Mouse (Mus musculus) bone marrow macrophage, adult 2 months (primary cell): ENCODE data around the gene Slc17a8. TPM values are rescaled to one million over a fixed set of nuclear protein-coding genes. Genes with fewer than 3 reads are reported as not detected.
"Not testable (repeated sequence)": the region's sequence is repeated elsewhere in the genome, so short reads cannot be mapped to it uniquely, and the experiment has no call there.

Experiments
- H3K27ac ChIP-seq: 2 replicates; pipeline ENCODE4 v1.5.1; 2012; ENCODE audit warnings: low read depth, low read length; ENCODE audit not compliant: insufficient read depth
- H3K4me1 ChIP-seq: 2 replicates; pipeline ENCODE4 v1.6.1; 2012; ENCODE audit warnings: low read length; ENCODE audit not compliant: control insufficient read depth, insufficient read depth
- H3K4me3 ChIP-seq: 2 replicates; pipeline ENCODE4 v1.5.1; 2012; ENCODE audit warnings: mild to moderate bottlenecking, low read length, moderate library complexity; ENCODE audit not compliant: insufficient read depth
- CTCF ChIP-seq: IDR thresholded peaks from 2 replicates; pipeline ENCODE4 v1.5.1; 2012; ENCODE audit warnings: low read depth, mild to moderate bottlenecking, low read length, moderate library complexity
- POLR2A ChIP-seq: IDR thresholded peaks from 2 replicates; pipeline ENCODE4 v1.6.1; 2012; ENCODE audit warnings: mild to moderate bottlenecking, low read depth, low read length, borderline replicate concordance
- polyA plus RNA-seq: library from polyadenylated mRNA; stranded (reverse); fragments of >200 nt; gene quantifications from 2 replicates; pipeline ENCODE4 v1.2.4, GENCODE M21; 2012; ENCODE audit not compliant: missing spikeins, insufficient read depth, insufficient read length

Gene Slc17a8
- polyA plus RNA-seq: 0.27 and 0.32 TPM in 2 replicates

GRCm38 (mm10) chr10:89621129-89621528, at the start of gene Slc17a8:
Gene Slc17a8, minus strand, starts transcription at chr10:89621253.
- no peak for TF ChIP-seq CTCF
- TF ChIP-seq POLR2A: no peak
- Histone ChIP-seq H3K4me1 (no peaks in the 10 kb centered on the region), H3K27ac (no peak within 1 kb of the TSS), H3K4me3 (no peak within 1 kb of the TSS)

- H3K4me1 ChIP-seq, H3K4me3 ChIP-seq, H3K27ac ChIP-seq: not testable (repeated sequence)
Measured at GRCm38 (mm10) chr10:89670371-89670770, 49.3 kb upstream of the Slc17a8 start.

GRCm38 (mm10) chr10:89667571-89667970, 46.5 kb upstream of the Slc17a8 start:
- no peak overlapping the region for H3K4me3 ChIP-seq
- TF ChIP-seq POLR2A (no peak), CTCF (no peak)
- no peaks in the 10 kb centered on the region for H3K4me1 ChIP-seq
- no peak overlapping the region for H3K27ac ChIP-seq

- TF ChIP-seq CTCF (no peak), POLR2A (no peak)
- Histone ChIP-seq H3K4me3 (no peak overlapping the region), H3K27ac (no peak overlapping the region), H3K4me1 (no peaks in the 10 kb centered on the region)
Measured at GRCm38 (mm10) chr10:89665679-89666078, 44.6 kb upstream of the Slc17a8 start.

- TF ChIP-seq POLR2A: no peak
- no peak overlapping the region for H3K27ac ChIP-seq
- no peak overlapping the region for H3K4me3 ChIP-seq
- H3K4me1 ChIP-seq: no peaks in the 10 kb centered on the region
Measured at GRCm38 (mm10) chr10:89664977-89665645, 44.1 kb upstream of the Slc17a8 start.

GRCm38 (mm10) chr10:89656366-89656765, 35.3 kb upstream of the Slc17a8 start:
- H3K4me3 ChIP-seq: no peak overlapping the region
- H3K4me1 ChIP-seq: no peaks in the 10 kb centered on the region
- no peak overlapping the region for H3K27ac ChIP-seq
- TF ChIP-seq POLR2A (no peak), CTCF (no peak)

- TF ChIP-seq POLR2A (no peak), CTCF (no peak)
- no peaks in the 10 kb centered on the region for H3K4me1 ChIP-seq
- no peak overlapping the region for H3K4me3 ChIP-seq
- no peak overlapping the region for H3K27ac ChIP-seq
Measured at GRCm38 (mm10) chr10:89652912-89653311, 31.9 kb upstream of the Slc17a8 start.

- no peak overlapping the region for H3K4me3 ChIP-seq
- H3K4me1 ChIP-seq: no peaks in the 10 kb centered on the region
- no peak overlapping the region for H3K27ac ChIP-seq
- TF ChIP-seq POLR2A: no peak
- no peak for TF ChIP-seq CTCF
Measured at GRCm38 (mm10) chr10:89651691-89652090, 30.6 kb upstream of the Slc17a8 start.

GRCm38 (mm10) chr10:89646918-89647317, 25.9 kb upstream of the Slc17a8 start:
- Histone ChIP-seq H3K4me3 (no peak overlapping the region), H3K4me1 (no peaks in the 10 kb centered on the region), H3K27ac (no peak overlapping the region)
- no peak for TF ChIP-seq CTCF
- no peak for TF ChIP-seq POLR2A

GRCm38 (mm10) chr10:89637001-89637400, 15.9 kb upstream of the Slc17a8 start:
- TF ChIP-seq CTCF (no peak), POLR2A (no peak)
- Histone ChIP-seq H3K4me3 (no peak overlapping the region), H3K27ac (no peak overlapping the region), H3K4me1 (no peaks in the 10 kb centered on the region)

GRCm38 (mm10) chr10:89635018-89635417, 14.0 kb upstream of the Slc17a8 start:
- no peak overlapping the region for H3K4me3 ChIP-seq
- no peak for TF ChIP-seq POLR2A
- TF ChIP-seq CTCF: no peak
- H3K27ac ChIP-seq: no peak overlapping the region
- H3K4me1 ChIP-seq: no peaks in the 10 kb centered on the region
